Mouse (Mus musculus) small intestine, adult 2 months (tissue): ENCODE measurements at regions not wholly inside any gene's neighbourhood (a gene's known extent, or its start where the extent isn't known, plus 50 kb on each side); places are given as distances from the start of the nearest gene placed in this dataset.

ENCODE experiments used
- H3K27ac ChIP-seq: fragments of 200-500 bp; 2 replicates; pipeline ENCODE4 v1.5.1; 2012; ENCODE audit warnings: low read depth, low read length, control low read depth, inconsistent platforms; ENCODE audit not compliant: insufficient read depth
- H3K27me3 ChIP-seq: fragments of 200-500 bp; 2 replicates; pipeline ENCODE4 v1.6.1; 2012; ENCODE audit warnings: mild to moderate bottlenecking, moderate library complexity, low read length, inconsistent platforms; ENCODE audit not compliant: control insufficient read depth, insufficient read depth
- H3K36me3 ChIP-seq: fragments of 200-500 bp; 2 replicates; pipeline ENCODE4 v1.6.1; 2012; ENCODE audit warnings: mild to moderate bottlenecking, low read length, control low read depth, inconsistent platforms; ENCODE audit not compliant: control insufficient read depth, insufficient read depth
- H3K4me1 ChIP-seq: fragments of 200-500 bp; 2 replicates; pipeline ENCODE4 v1.6.1; 2012; ENCODE audit warnings: low read length, inconsistent platforms, mixed read lengths; ENCODE audit not compliant: control insufficient read depth, insufficient read depth, insufficient read length
- H3K4me3 ChIP-seq: fragments of 200-500 bp; 2 replicates; pipeline ENCODE4 v1.5.1; 2012; ENCODE audit warnings: low read depth, mild to moderate bottlenecking, control low read depth, inconsistent platforms, low read length, moderate library complexity
- CTCF ChIP-seq: fragments of 200-500 bp; IDR thresholded peaks from 2 replicates; pipeline ENCODE4 v1.5.1; 2012; ENCODE audit warnings: low read depth, mild to moderate bottlenecking, control low read depth, inconsistent platforms, low read length, moderate library complexity, mixed read lengths; ENCODE audit not compliant: insufficient replicate concordance, insufficient read length; ENCODE audit errors: extremely low read depth
- POLR2A ChIP-seq: fragments of 200-500 bp; IDR thresholded peaks from 2 replicates; pipeline ENCODE4 v1.6.1; 2012; ENCODE audit warnings: low read depth, mild to moderate bottlenecking, control low read depth, inconsistent platforms, low read length, moderate library complexity
- WGBS: fragments of 180-500 bp; shearing (Covaris S2); methylation state at CpG from one replicate; pipeline ENCODE4 v1.1.7; 2018; 5-methylcytosine and 5-hydroxymethylcytosine counted together

- TF ChIP-seq CTCF (no peak), POLR2A (no peak)
- Histone ChIP-seq H3K4me1 (no peaks in the 10 kb centered on the region), H3K27me3 (no peaks in the 10 kb centered on the region), H3K27ac (no peak overlapping the region), H3K36me3 (no peaks in the 10 kb centered on the region), H3K4me3 (no peak overlapping the region)
- WGBS = 79% methylated on average over 4 of the region's 4 CpGs
Measured at GRCm38 (mm10) chr15:68811041-68811440, 2310.3 kb upstream of the Lrrc6 start.

- TF ChIP-seq POLR2A = no peak
- TF ChIP-seq CTCF = no peak
- no peaks in the 10 kb centered on the region for H3K27me3 ChIP-seq
- no peak overlapping the region for H3K27ac ChIP-seq
- no peaks in the 10 kb centered on the region for H3K36me3 ChIP-seq
- 70% methylated on average over 6 of the region's 6 CpGs for WGBS
- no peaks in the 10 kb centered on the region for H3K4me1 ChIP-seq
- H3K4me3 ChIP-seq = no peak overlapping the region
Measured at GRCm38 (mm10) chr15:68810593-68810992, 2309.9 kb upstream of the Lrrc6 start.

GRCm38 (mm10) chr15:68808175-68808574 is 2307.5 kb upstream of the Lrrc6 start:
- 77% methylated on average over 1 of the region's 1 CpGs for WGBS
- TF ChIP-seq POLR2A (no peak), CTCF (no peak)
- no peak overlapping the region for H3K27ac ChIP-seq

GRCm38 (mm10) chr15:68804254-68804653 is 2303.5 kb upstream of the Lrrc6 start:
- WGBS = 96% methylated on average over 1 of the region's 1 CpGs
- Histone ChIP-seq H3K4me1 (no peaks in the 10 kb centered on the region), H3K36me3 (no peaks in the 10 kb centered on the region), H3K4me3 (no peak overlapping the region), H3K27me3 (no peaks in the 10 kb centered on the region), H3K27ac (no peak overlapping the region)
- TF ChIP-seq CTCF (no peak), POLR2A (no peak)

More at GRCm38 (mm10) chr15:68808175-68808574, 2307.5 kb upstream of the Lrrc6 start:
- no peaks in the 10 kb centered on the region for H3K36me3 ChIP-seq
- no peaks in the 10 kb centered on the region for H3K4me1 ChIP-seq
- no peaks in the 10 kb centered on the region for H3K27me3 ChIP-seq
- H3K4me3 ChIP-seq = no peak overlapping the region

- H3K4me1 ChIP-seq = no peaks in the 10 kb centered on the region
- no peak for TF ChIP-seq CTCF
- WGBS = 63% methylated on average over 4 of the region's 4 CpGs
Measured at GRCm38 (mm10) chr15:68801763-68802162, 2301.1 kb upstream of the Lrrc6 start.

GRCm38 (mm10) chr15:68797406-68797805 is 2296.7 kb upstream of the Lrrc6 start:
- Histone ChIP-seq H3K4me1 (no peaks in the 10 kb centered on the region), H3K27me3 (no peaks in the 10 kb centered on the region), H3K4me3 (no peak overlapping the region), H3K36me3 (no peaks in the 10 kb centered on the region), H3K27ac (no peak overlapping the region)
- TF ChIP-seq CTCF (no peak), POLR2A (no peak)
- 70% methylated on average over 2 of the region's 2 CpGs for WGBS

More at GRCm38 (mm10) chr15:68801763-68802162, 2301.1 kb upstream of the Lrrc6 start:
- H3K36me3 ChIP-seq = no peaks in the 10 kb centered on the region
- H3K27ac ChIP-seq = no peak overlapping the region
- H3K4me3 ChIP-seq = no peak overlapping the region
- H3K27me3 ChIP-seq = no peaks in the 10 kb centered on the region

- TF ChIP-seq CTCF (no peak), POLR2A (no peak)
- WGBS = 58% methylated on average over 4 of the region's 4 CpGs
- no peak overlapping the region for H3K4me3 ChIP-seq
Measured at GRCm38 (mm10) chr15:68795239-68795960, 2294.7 kb upstream of the Lrrc6 start.

More at GRCm38 (mm10) chr15:68795239-68795960, 2294.7 kb upstream of the Lrrc6 start:
- Histone ChIP-seq H3K36me3 (no peaks in the 10 kb centered on the region), H3K4me1 (no peaks in the 10 kb centered on the region), H3K27me3 (no peaks in the 10 kb centered on the region), H3K27ac (no peak overlapping the region)
